Mouse (Mus musculus) C2C12 (cell line): ENCODE results near the gene Ak7. TPM values are rescaled to one million over a fixed set of nuclear protein-coding genes. Genes with fewer than 3 reads are reported as not detected.

Experiments used
- H3K27me3 ChIP-seq: one replicate; pipeline ENCODE4 v1.6.1; 2011; ENCODE audit not compliant: control insufficient read depth, insufficient read depth, insufficient read length
- H3K36me3 ChIP-seq: one replicate; pipeline ENCODE4 v1.6.1; 2011; ENCODE audit not compliant: control insufficient read depth, insufficient read depth
- H3K4me3 ChIP-seq: one replicate; pipeline ENCODE4 v1.5.1; 2011; ENCODE audit warnings: mild to moderate bottlenecking, control low read depth; ENCODE audit not compliant: poor library complexity, insufficient read depth, severe bottlenecking
- H3K79me2 ChIP-seq: one replicate; pipeline ENCODE4 v1.6.1; 2011; ENCODE audit not compliant: control insufficient read depth, insufficient read depth
- H3K79me3 ChIP-seq: one replicate; pipeline ENCODE4 v1.6.1; 2011; ENCODE audit warnings: low read depth, control low read depth
- H3ac ChIP-seq: one replicate; pipeline ENCODE3; 2011; ENCODE audit warnings: low read depth; ENCODE audit not compliant: control insufficient read depth, insufficient read length
- CEBPB ChIP-seq: IDR thresholded peaks from one replicate; pipeline ENCODE4 v1.6.1; 2011; ENCODE audit warnings: low read depth, mild to moderate bottlenecking, control low read depth, moderate library complexity
- CTCF ChIP-seq: IDR thresholded peaks from one replicate; pipeline ENCODE4 v1.5.1; 2011; ENCODE audit not compliant: control insufficient read depth, insufficient read depth, insufficient read length
- FOSL1 ChIP-seq: IDR thresholded peaks from one replicate; pipeline ENCODE4 v1.8.0; 2011; ENCODE audit warnings: mild to moderate bottlenecking, low read length; ENCODE audit not compliant: poor library complexity, insufficient read depth, severe bottlenecking
- MAX ChIP-seq: IDR thresholded peaks from one replicate; pipeline ENCODE4 v1.6.1; 2011; ENCODE audit warnings: mild to moderate bottlenecking, control low read depth
- MYOD1 ChIP-seq: IDR thresholded peaks from one replicate; pipeline ENCODE4 v1.6.1; 2011; ENCODE audit warnings: low read depth; ENCODE audit not compliant: control insufficient read depth, insufficient read length
- MYOG ChIP-seq: IDR thresholded peaks from one replicate; pipeline ENCODE4 v1.6.1; 2011; ENCODE audit not compliant: control insufficient read depth, insufficient read length; ENCODE audit errors: extremely low read depth
- USF1 ChIP-seq: IDR thresholded peaks from one replicate; pipeline ENCODE4 v1.6.1; 2011; ENCODE audit warnings: low read depth, mild to moderate bottlenecking, control low read depth, moderate library complexity
- long read RNA-seq, 2 experiments: library from polyadenylated mRNA; unstranded; transcript quantifications; one replicate each; pipeline ENCODE4 v2.0.0; 2019 to 2020
- polyA plus RNA-seq: library from polyadenylated mRNA; unstranded; fragments of >200 nt; fragmentation: generic; extraction: Trizol; gene quantifications from one replicate; pipeline ENCODE4 v1.2.1, GENCODE M21; 2012; ENCODE audit warnings: missing spikeins

The Ak7 gene
- polyA plus RNA-seq: 0.12 TPM
- long read RNA-seq, experiment 1: 0 reads
- long read RNA-seq, experiment 2, partial matches to known transcripts: 0 of 1 reads
- long read RNA-seq, experiment 2, other reads (novel, unspliced or antisense): 1 of 1 reads

DNA sequence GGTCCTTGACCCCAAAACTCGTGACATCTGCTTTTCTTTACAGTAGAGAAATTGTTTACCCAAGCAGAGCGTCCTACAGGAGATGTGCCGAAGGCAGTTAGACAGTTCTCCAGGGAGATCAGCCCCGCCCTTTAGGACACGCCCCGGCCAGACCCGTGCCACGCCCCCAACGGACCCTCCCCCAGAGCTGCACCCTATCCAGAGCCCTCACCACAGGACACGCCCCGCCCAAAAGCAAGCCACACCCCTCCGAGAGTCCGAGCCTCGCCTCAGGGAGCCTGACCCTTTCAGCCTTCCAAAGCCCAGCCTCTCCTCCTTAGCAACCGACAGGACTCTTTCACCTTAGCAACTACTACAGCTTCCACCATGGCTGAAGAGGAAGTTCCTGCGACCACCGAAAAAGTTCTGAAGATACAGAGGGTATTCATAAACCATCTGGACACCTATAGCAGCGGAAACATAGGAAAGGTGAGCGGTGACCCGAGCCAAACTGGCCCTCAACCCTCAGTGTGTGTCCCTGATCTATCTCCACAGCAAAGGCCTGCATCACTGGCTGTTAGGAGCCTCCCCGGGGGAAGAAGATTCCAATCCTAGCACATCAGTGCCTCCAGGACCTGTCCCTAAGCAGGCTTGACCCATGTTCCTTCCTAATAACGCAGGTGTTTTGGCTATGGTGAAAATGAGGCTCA is at the start of gene Ak7:
Gene Ak7, plus strand, starts transcription at position 178 of the 689 bp plus-strand sequence.
- Histone ChIP-seq H3K27me3 (peaks cover 4% of the 10 kb centered on the region), H3K4me3 (no peak within 1 kb of the TSS), H3K36me3 (peaks cover 4% of the 10 kb centered on the region), H3K79me3 (no peaks in the 10 kb centered on the region), H3ac (no peak within 1 kb of the TSS), H3K79me2 (no peaks in the 10 kb centered on the region)
- no peak for TF ChIP-seq CEBPB
- TF ChIP-seq MYOG: no peak
- no peak for TF ChIP-seq CTCF
- no peak for TF ChIP-seq MAX
- no peak for TF ChIP-seq MYOD1
- TF ChIP-seq USF1: no peak
- no peak for TF ChIP-seq FOSL1

DNA sequence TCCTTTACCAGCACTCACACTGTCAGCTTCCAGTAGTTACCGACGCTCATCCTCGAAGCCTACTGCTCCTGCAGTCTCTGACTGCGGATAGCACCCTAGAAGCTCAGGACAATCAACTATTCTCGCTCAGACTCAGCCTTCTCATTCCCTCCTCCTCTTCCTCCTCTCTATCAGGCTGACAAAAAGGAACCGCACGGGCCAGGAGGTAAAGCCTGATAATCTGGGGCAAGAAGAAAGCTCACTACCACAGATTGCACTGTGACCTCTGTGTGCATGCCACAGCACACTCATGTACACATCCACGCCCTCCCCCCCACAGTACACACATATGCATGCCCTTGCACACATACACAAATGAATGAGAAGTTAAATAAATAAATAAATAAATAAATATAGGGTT is 29.5 kb upstream of the Ak7 start:
- no peaks in the 10 kb centered on the region for H3K27me3 ChIP-seq
- H3K4me3 ChIP-seq: no peak overlapping the region
- TF ChIP-seq USF1 (no peak), MYOG (no peak), MYOD1 (no peak), MAX (no peak)
- peaks cover 35% of the 10 kb centered on the region for H3K79me3 ChIP-seq
- H3K36me3 ChIP-seq: peaks cover 32% of the 10 kb centered on the region
- H3ac ChIP-seq: no peak overlapping the region
- H3K79me2 ChIP-seq: peaks cover 55% of the 10 kb centered on the region

DNA sequence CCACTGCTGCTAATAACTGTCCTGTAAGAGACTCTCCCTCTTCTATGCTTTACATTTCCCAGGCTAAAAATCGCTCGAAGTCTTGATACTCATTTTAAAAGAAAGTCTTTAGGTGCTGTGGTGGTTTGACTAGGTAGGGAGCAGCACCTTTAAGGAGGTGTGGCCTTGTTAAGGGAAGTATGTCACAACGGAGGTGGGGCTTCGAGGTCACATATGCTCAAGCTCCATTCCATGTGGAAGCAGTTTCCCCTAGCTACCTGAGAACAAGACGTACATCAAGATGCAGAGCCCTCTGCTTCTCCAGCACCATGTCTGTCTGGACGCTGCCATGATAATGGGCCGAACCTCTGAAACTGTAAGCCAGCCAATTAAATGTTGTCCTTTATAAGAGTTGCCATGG is 27.6 kb upstream of the Ak7 start:
- no peaks in the 10 kb centered on the region for H3K27me3 ChIP-seq
- H3K36me3 ChIP-seq: peaks cover 28% of the 10 kb centered on the region
- peaks cover 52% of the 10 kb centered on the region for H3K79me3 ChIP-seq
- peaks cover 74% of the 10 kb centered on the region for H3K79me2 ChIP-seq
- TF ChIP-seq CTCF (no peak), MYOD1 (no peak), MAX (no peak), CEBPB (no peak), USF1 (no peak), MYOG (no peak), FOSL1 (no peak)
- no peak overlapping the region for H3K4me3 ChIP-seq
- no peak overlapping the region for H3ac ChIP-seq

DNA sequence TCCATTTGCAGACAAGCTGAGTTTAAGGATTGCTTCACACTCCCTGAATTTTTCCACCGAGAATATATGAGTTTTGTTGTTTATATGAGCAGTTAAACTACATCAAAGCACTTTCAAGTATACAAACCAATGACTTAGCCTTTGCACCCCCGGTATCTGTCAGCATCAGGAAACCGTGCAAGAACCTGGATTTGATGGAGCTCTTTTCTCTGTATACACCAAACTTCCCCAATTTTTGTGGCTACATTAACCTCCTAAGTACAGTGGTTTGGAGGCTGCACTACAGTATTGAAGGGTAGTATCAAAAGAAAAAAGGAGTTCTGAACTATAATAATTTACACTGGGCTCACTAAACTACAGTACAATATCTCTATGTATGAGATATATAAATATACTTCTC is 27.0 kb upstream of the Ak7 start:
- H3K79me2 ChIP-seq: peaks cover 80% of the 10 kb centered on the region
- TF ChIP-seq CEBPB: no peak
- no peak for TF ChIP-seq MYOD1
- no peak for TF ChIP-seq USF1
- no peak for TF ChIP-seq MAX
- TF ChIP-seq MYOG: no peak
- no peak for TF ChIP-seq FOSL1
- TF ChIP-seq CTCF: no peak
- H3K4me3 ChIP-seq: no peak overlapping the region
- no peaks in the 10 kb centered on the region for H3K27me3 ChIP-seq
- H3K36me3 ChIP-seq: peaks cover 23% of the 10 kb centered on the region
- no peak overlapping the region for H3ac ChIP-seq
- H3K79me3 ChIP-seq: peaks cover 56% of the 10 kb centered on the region

DNA sequence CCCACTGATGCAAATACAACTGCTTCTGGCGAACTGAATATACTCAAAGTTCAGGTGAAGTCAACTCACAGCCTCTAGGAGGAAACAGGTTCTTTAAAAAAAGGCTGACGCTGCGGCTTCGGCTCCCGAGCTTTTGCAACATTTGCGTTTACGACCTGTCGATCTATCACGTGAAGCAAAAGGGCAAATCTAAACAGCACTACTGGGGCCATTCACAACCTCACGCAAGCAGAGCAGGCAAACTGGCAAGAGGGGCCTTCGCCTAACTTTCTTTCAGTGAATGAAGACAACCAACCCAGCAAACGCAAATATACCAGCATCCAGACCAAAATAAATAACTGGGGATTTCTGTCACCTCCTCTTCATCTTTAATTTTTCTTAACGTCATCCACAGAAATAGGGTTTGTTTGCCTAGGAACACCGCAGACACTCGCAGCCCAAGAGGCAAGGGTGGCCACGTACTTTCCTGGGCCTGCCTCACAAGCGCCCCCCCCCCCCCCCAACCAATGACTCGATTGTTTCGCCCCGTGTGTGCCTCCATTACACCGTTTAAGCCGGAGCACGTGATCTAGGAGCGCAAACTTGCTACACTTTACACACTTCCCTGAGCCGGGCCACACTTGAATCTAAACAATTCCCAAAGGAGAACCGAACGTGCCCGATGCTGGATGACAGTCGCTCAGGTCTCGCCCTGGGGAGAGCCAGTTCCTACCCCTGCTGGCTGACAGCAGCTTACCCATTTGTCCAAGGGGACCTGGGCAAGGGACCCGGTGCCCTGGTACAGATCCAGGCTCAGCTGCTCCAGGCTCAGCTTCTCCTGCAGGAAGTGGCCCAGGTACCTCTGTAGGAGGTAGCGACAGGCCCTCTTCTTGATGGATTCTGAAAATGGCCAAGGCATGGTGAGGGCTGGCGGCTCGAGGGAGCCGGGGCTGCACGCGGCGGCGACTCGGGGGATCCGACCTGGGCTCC is 21.6 kb upstream of the Ak7 start, which contains the start of gene Gskip:
Gene Gskip, plus strand, starts transcription at position 897 of the 969 bp plus-strand sequence.
- Histone ChIP-seq H3ac (peak within 1 kb of the TSS; percentile 89), H3K27me3 (no peaks in the 10 kb centered on the region), H3K79me2 (peaks cover 92% of the 10 kb centered on the region), H3K36me3 (peaks cover 6% of the 10 kb centered on the region), H3K4me3 (peak within 1 kb of the TSS; percentile 90), H3K79me3 (peaks cover 50% of the 10 kb centered on the region)
- peak; percentile 24 for TF ChIP-seq MAX
- no peak for TF ChIP-seq MYOD1
- TF ChIP-seq MYOG: no peak
- peak; percentile 74 for TF ChIP-seq USF1
